9 mouse cellular contexts compared by ENCODE assay signal in genomic region chr1:119328921-119329692, GRCm38 (mm10).
DNase-seq lines count a peak whose midpoint lies in the region; ATAC-seq and TF ChIP-seq lines count a peak whose summit lies in the region.
"Had no signal": no experiment of that assay in that cellular context is flagged by ENCODE, and none has a peak within 500 bp of the region (broad histone marks: within the 10 kb centered on the region; RNA-seq: fewer than 3 reads in every experiment).

No protein-coding gene starts in this region.

- no peak overlapping the region for H3K4me2 ChIP-seq in liver, embryonic 11.5 days
- H3K4me2 ChIP-seq in forebrain, embryonic 11.5 days (ENCODE audit: low read depth, low read length, severe bottlenecking): peak overlapping the region; percentile 31; the same call in 1 of the 2 replicates
- no peak overlapping the region for H3K4me2 ChIP-seq in kidney, embryonic 15.5 days
- no peak overlapping the region for H3K4me2 ChIP-seq in limb, embryonic 13.5 days (replicated peaks)
- H3K4me2 ChIP-seq in neural tube, embryonic 14.5 days (ENCODE audit: low read depth, low read length): no peak overlapping the region

- H3K27ac ChIP-seq in liver, embryonic 11.5 days (ENCODE audit: low read depth, low read length): no peak overlapping the region
- H3K27ac ChIP-seq in forebrain, embryonic 11.5 days (ENCODE audit: low read depth, low read length): peak overlapping the region; percentile 74
- 0 out of 2 replicates have a peak overlapping the region, but pooled peaks have one; percentile 27 for H3K27ac ChIP-seq in kidney, embryonic 15.5 days
- peak overlapping the region; percentile 58; the same call in 1 of the 2 replicates for H3K27ac ChIP-seq in limb, embryonic 13.5 days
- H3K27ac ChIP-seq in neural tube, embryonic 14.5 days (ENCODE audit: low read depth, low read length): peak overlapping the region; percentile 64; the same call in 1 of the 2 replicates
- H3K27ac ChIP-seq in gastrocnemius, adult 2 months: no peak overlapping the region

- H3K4me1 ChIP-seq in liver, embryonic 11.5 days (replicated peaks; ENCODE audit: control insufficient read depth, insufficient read depth, low read length): no peaks in the 10 kb centered on the region
- peaks cover 15% of the 10 kb centered on the region for H3K4me1 ChIP-seq in forebrain, embryonic 11.5 days (replicated peaks; ENCODE audit: control insufficient read depth, insufficient read depth, low read length)
- H3K4me1 ChIP-seq in kidney, embryonic 15.5 days: peaks cover 10% of the 10 kb centered on the region
- H3K4me1 ChIP-seq in limb, embryonic 13.5 days: peaks cover 15% of the 10 kb centered on the region
- 0 out of 2 replicates have a peak, but pooled peaks cover 5% of the 10 kb centered on the region for H3K4me1 ChIP-seq in neural tube, embryonic 14.5 days (ENCODE audit: control insufficient read depth, insufficient read depth, low read length)

- no peaks in the 10 kb centered on the region for H3K9me3 ChIP-seq in liver, embryonic 11.5 days (ENCODE audit: control insufficient read depth, low read length)
- no peaks in the 10 kb centered on the region for H3K9me3 ChIP-seq in forebrain, embryonic 11.5 days (ENCODE audit: control insufficient read depth, low read length)
- no peaks in the 10 kb centered on the region for H3K9me3 ChIP-seq in kidney, embryonic 15.5 days (replicated peaks)
- H3K9me3 ChIP-seq in limb, embryonic 13.5 days: no peaks in the 10 kb centered on the region
- no peaks in the 10 kb centered on the region for H3K9me3 ChIP-seq in neural tube, embryonic 14.5 days (ENCODE audit: control insufficient read depth, low read length)

- no peaks in the 10 kb centered on the region for H3K27me3 ChIP-seq in liver, embryonic 11.5 days (replicated peaks; ENCODE audit: control insufficient read depth, insufficient read depth, low read length)
- peaks cover 28% of the 10 kb centered on the region for H3K27me3 ChIP-seq in forebrain, embryonic 11.5 days (ENCODE audit: control insufficient read depth, insufficient read depth, low read length)
- H3K27me3 ChIP-seq in kidney, embryonic 15.5 days: peaks cover 4% of the 10 kb centered on the region; the same call in 1 of the 2 replicates
- 0 out of 2 replicates have a peak, but pooled peaks cover 5% of the 10 kb centered on the region for H3K27me3 ChIP-seq in limb, embryonic 13.5 days
- no peaks in the 10 kb centered on the region for H3K27me3 ChIP-seq in neural tube, embryonic 14.5 days (ENCODE audit: control insufficient read depth, insufficient read depth, low read length)
- H3K27me3 ChIP-seq: Patski had no signal

- no peak overlapping the region for H3K9ac ChIP-seq in liver, embryonic 11.5 days (ENCODE audit: low read depth, low read length)
- peak overlapping the region; percentile 45 for H3K9ac ChIP-seq in forebrain, embryonic 11.5 days (ENCODE audit: low read length)
- H3K9ac ChIP-seq in kidney, embryonic 15.5 days: no peak overlapping the region
- no peak overlapping the region for H3K9ac ChIP-seq in limb, embryonic 13.5 days
- 0 out of 2 replicates have a peak overlapping the region, but pooled peaks have one; percentile 28 for H3K9ac ChIP-seq in neural tube, embryonic 14.5 days (replicated peaks; ENCODE audit: low read depth, low read length)

- peak; percentile 10 for DNase-seq in liver
- no peak for DNase-seq in liver, embryonic 11.5 days (ENCODE audit: low spot score)
- peak; percentile 85 for DNase-seq in forebrain, embryonic 11.5 days (ENCODE audit: low spot score)
- DNase-seq in gastrocnemius, adult 2 months: no peak
- no peak for DNase-seq in spleen, postnatal 4 days (ENCODE audit: low spot score in 2 of 2)

- no peak for ATAC-seq in liver, embryonic 11.5 days (replicated peaks; ENCODE audit: low FRiP score)
- ATAC-seq in forebrain, embryonic 11.5 days (replicated peaks; ENCODE audit: low FRiP score): peak; percentile 85
- ATAC-seq in kidney, embryonic 15.5 days (replicated peaks; ENCODE audit: low FRiP score): peak; percentile 68
- ATAC-seq in limb, embryonic 13.5 days (ENCODE audit: low FRiP score, low read depth): peak; percentile 69; the same call in 1 of the 2 replicates
- ATAC-seq in neural tube, embryonic 14.5 days (ENCODE audit: low read depth): peak; percentile 88
- ATAC-seq: Patski had no signal

- no peak overlapping the region for H3K4me3 ChIP-seq in liver, embryonic 11.5 days (ENCODE audit: low read depth, low read length)
- no peak overlapping the region for H3K4me3 ChIP-seq in forebrain, embryonic 11.5 days (ENCODE audit: low read depth, low read length)
- no peak overlapping the region for H3K4me3 ChIP-seq in kidney, embryonic 15.5 days (replicated peaks)
- no peak overlapping the region for H3K4me3 ChIP-seq in limb, embryonic 13.5 days
- H3K4me3 ChIP-seq in neural tube, embryonic 14.5 days (ENCODE audit: low read depth, low read length): no peak overlapping the region
- no peak overlapping the region for H3K4me3 ChIP-seq in gastrocnemius, adult 2 months

- intact Hi-C loops in gastrocnemius, adult 2 months (cut with DNase I): no loop called here

- no peaks in the 10 kb centered on the region for H3K36me3 ChIP-seq in liver, embryonic 11.5 days (ENCODE audit: control insufficient read depth, insufficient read depth, low read length)
- no peaks in the 10 kb centered on the region for H3K36me3 ChIP-seq in forebrain, embryonic 11.5 days (ENCODE audit: control insufficient read depth, insufficient read depth, low read length)
- H3K36me3 ChIP-seq in kidney, embryonic 15.5 days: no peaks in the 10 kb centered on the region
- no peaks in the 10 kb centered on the region for H3K36me3 ChIP-seq in limb, embryonic 13.5 days
- no peaks in the 10 kb centered on the region for H3K36me3 ChIP-seq in neural tube, embryonic 14.5 days (ENCODE audit: control insufficient read depth, insufficient read depth, low read length)

- no peak for TF ChIP-seq CTCF in gastrocnemius, adult 2 months (IDR thresholded peaks at IDR 0.05)

- WGBS in liver, embryonic 11.5 days: 32% methylated on average over 15 of the region's 15 CpGs
- 3% methylated on average over 15 of the region's 15 CpGs for WGBS in forebrain, embryonic 11.5 days
- 21% methylated on average over 15 of the region's 15 CpGs for WGBS in kidney, embryonic 15.5 days
- WGBS in limb, embryonic 13.5 days: 18% methylated on average over 15 of the region's 15 CpGs
- WGBS in neural tube, embryonic 14.5 days: 6% methylated on average over 15 of the region's 15 CpGs

Comparison
In these comparisons a context has a peak if more than half of its experiments do, and no peak if none do; other contexts are left out.
1. DNase-seq: peak in liver (single experiment) and forebrain, embryonic 11.5 days (single experiment); none in liver, embryonic 11.5 days (single experiment), gastrocnemius, adult 2 months (single experiment) and spleen, postnatal 4 days (0 of 2).
2. H3K27ac ChIP-seq: peak in forebrain, embryonic 11.5 days (single experiment), kidney, embryonic 15.5 days (single experiment), limb, embryonic 13.5 days (single experiment) and neural tube, embryonic 14.5 days (single experiment); none in liver, embryonic 11.5 days (single experiment) and gastrocnemius, adult 2 months (single experiment).
3. H3K9ac ChIP-seq: peak in forebrain, embryonic 11.5 days (single experiment) and neural tube, embryonic 14.5 days (single experiment); none in liver, embryonic 11.5 days (single experiment), kidney, embryonic 15.5 days (single experiment) and limb, embryonic 13.5 days (single experiment).